Mouse (Mus musculus) layer of hippocampus, adult 2 months (tissue): ENCODE measurements around the gene Krtap19-4. TPM values are rescaled to one million over a fixed set of nuclear protein-coding genes. Genes with fewer than 3 reads are reported as not detected.
A peak's percentile ranks its signal among the peaks of the same experiment; 100 is the strongest.

Source experiments
- DNase-seq, 2 experiments: peaks; one replicate each; pipeline ENCODE4 v3.0.0; 2022; ENCODE audit warnings: low spot score in 2 of 2
- H3K27ac ChIP-seq: fragments of 200-600 bp; 2 replicates; pipeline ENCODE4 v1.8.1; 2022
- H3K4me3 ChIP-seq: fragments of 200-600 bp; 2 replicates; pipeline ENCODE4 v1.8.1; 2022; ENCODE audit warnings: mild to moderate bottlenecking
- CTCF ChIP-seq: fragments of 200-600 bp; conservative IDR thresholded peaks from 2 replicates; pipeline ENCODE4 v1.8.1; 2022; ENCODE audit warnings: antibody characterized with exemption, mild to moderate bottlenecking, moderate library complexity
- long read RNA-seq, 2 experiments: library from polyadenylated mRNA; stranded (forward); transcript quantifications; one replicate each; pipeline ENCODE4 v2.0.0; 2021; ENCODE audit warnings: borderline mapping rate in 2 of 2
- total RNA-seq, 2 experiments: library from RNA; stranded (reverse); gene quantifications; 2 replicates each; pipeline ENCODE4 v1.2.3; 2021

Gene Krtap19-4
- not detected for total RNA-seq
- long read RNA-seq, experiment 1: 0 reads
- long read RNA-seq, experiment 2: 0 reads

DNA sequence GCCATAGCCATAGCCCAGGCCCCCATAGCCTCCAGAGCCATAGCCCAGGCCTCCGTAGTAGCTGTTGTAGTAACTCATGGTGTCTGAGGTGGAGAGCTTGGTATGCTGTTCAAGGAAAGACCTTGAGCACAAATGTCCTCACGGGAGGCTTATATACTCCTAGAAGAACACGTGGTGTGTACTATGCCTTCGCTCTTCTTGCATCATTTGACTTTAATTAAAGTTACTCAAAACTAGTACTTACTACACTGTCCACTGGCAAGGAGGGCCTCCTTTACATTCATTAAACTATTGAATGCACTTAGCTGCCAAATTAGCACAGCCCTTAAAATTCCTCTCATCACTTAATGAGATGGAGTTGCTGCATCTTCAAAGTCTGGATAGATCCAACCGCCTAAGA, at the start of gene Krtap19-4:
Gene Krtap19-4, minus strand, starts transcription at position 101 of the 400 bp plus-strand sequence.
- Histone ChIP-seq H3K27ac (no peak within 1 kb of the TSS), H3K4me3 (no peak within 1 kb of the TSS)
- no peak for TF ChIP-seq CTCF
- no peak for DNase-seq

DNA sequence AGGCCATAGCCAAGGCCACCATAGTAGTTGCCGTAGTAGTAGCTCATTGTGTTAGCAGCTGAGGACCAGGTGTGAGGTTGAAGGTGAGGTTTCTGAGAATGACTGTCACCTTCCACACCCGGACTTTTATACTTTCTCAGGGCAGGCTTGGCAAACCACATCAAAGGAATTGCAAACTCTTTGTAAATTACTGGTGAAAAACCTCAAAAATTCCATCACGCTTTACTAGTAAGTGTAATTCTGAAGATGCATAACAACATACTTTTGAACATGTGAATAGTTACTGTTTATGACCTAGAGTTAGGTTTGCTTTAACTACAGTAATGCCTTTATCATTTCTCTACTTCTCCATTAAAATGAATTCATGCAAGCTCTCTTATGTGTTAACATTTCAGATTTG, 47.3 kb upstream of the Krtap19-4 start, which contains the start of gene Krtap19-9b:
Gene Krtap19-9b, minus strand, starts transcription at position 101 of the 400 bp plus-strand sequence.
- Histone ChIP-seq H3K4me3 (no peak within 1 kb of the TSS), H3K27ac (no peak within 1 kb of the TSS)
- no peak for TF ChIP-seq CTCF
- no peak for DNase-seq

DNA sequence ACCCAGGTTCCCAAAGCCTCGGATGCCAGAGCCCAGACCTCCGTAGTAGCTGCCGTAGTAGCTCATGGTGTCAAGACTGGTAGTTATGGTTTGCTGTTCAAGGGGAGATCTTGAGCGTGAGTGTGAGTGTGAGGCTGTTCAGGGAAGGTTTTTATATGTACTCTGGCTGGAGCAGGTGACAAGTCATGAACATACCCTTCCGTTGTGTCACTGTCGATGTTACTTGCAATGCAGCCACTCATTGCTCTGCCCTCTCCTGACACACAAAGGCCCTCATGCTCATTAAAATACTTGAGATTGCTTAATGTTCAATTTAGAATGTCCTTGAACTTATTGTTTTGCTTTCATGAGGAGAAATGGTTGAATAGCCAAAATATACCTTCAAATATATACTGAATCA, 11.5 kb upstream of the Krtap19-4 start, which contains the start of gene Krtap19-5:
Gene Krtap19-5, minus strand, starts transcription at position 101 of the 400 bp plus-strand sequence.
- DNase-seq: no peak
- H3K4me3 ChIP-seq: no peak within 1 kb of the TSS
- H3K27ac ChIP-seq: no peak within 1 kb of the TSS
- TF ChIP-seq CTCF: no peak

DNA sequence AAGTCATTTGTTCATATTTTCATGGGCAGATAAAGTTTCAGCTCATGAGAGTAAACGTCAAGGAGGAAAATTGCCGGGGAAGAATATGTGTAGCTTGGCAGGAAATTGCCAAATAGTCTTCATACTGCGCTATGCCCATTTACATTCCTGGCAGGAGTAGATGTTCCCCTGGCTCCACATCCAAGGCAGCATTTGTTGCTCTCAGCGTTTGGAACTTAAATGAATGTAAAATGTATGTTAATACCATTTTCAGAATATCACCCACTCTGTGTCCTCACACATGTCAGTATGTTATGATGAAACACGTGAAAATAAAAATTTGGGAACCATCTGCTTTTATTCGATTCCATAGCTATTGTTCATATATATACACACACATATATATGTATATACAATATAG, 2.0 kb upstream of the Krtap19-4 start:
- no peak overlapping the region for H3K4me3 ChIP-seq
- no peak overlapping the region for H3K27ac ChIP-seq
- TF ChIP-seq CTCF: no peak
- no peak for DNase-seq

DNA sequence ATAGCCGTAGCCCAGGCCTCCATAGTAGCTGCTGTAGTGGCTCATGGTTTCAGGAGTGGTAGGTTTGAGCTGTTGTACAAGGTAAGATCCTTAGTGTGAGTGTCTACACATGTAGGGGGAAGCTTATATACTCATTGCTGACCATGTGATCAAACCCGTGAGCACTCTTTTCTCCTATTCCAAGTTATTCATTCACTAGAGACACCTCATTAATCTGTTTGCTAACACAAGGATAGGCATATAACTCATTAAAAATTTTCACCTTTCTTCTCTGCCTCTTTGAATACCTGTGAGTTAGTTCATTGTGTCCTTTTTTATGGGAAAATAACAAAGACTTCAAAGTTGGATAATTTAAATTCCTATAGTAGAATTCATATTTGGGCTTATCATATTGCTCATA, 7.0 kb downstream of the Krtap19-4 start, which contains the start of gene Krtap19-3:
Gene Krtap19-3, minus strand, starts transcription at position 101 of the 400 bp plus-strand sequence.
- no peak within 1 kb of the TSS for H3K27ac ChIP-seq
- TF ChIP-seq CTCF: no peak
- DNase-seq: no peak
- H3K4me3 ChIP-seq: no peak within 1 kb of the TSS

DNA sequence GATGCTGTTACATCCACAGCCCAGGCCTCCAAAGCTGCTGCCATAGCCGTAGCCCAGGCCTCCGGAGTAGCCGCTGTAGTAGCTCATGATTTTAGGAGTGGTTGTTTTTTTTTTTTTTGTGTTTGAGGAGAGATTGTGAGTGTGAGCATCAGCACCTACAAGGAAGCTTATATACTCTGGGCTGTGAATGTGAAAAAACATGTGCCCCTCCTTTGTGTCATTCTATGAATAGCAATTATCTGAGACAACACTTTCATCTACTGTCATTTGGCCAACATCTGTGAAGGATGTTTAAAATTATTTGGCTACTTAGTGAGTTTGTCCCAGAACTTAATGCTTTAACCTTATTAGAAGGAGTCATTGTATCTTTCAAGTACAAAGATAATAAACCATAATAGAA, 10.7 kb downstream of the Krtap19-4 start, which contains the start of gene Krtap19-2:
Gene Krtap19-2, minus strand, starts transcription at position 101 of the 400 bp plus-strand sequence.
- no peak within 1 kb of the TSS for H3K27ac ChIP-seq
- TF ChIP-seq CTCF: no peak
- no peak for DNase-seq
- H3K4me3 ChIP-seq: no peak within 1 kb of the TSS

DNA sequence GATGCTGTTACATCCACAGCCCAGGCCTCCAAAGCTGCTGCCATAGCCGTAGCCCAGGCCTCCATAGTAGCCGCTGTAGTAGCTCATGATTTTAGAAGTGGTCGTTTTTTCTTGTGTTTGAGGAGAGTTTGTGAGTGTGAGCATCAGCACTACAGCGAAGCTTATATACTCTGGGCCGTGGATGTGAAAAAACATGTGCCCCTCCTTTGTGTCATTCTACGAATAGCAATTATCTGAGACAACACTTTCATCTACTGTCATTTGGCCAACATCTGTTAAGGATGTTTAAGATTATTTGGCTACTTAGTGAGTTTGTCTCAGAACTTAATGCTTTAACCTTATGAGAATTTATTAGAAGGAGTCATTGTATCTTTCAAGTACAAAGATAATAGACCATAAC, 15.6 kb downstream of the Krtap19-4 start, which contains the start of gene Krtap19-1:
Gene Krtap19-1, minus strand, starts transcription at position 101 of the 400 bp plus-strand sequence.
- DNase-seq: no peak
- H3K4me3 ChIP-seq: no peak within 1 kb of the TSS
- no peak within 1 kb of the TSS for H3K27ac ChIP-seq
- TF ChIP-seq CTCF: no peak

DNA sequence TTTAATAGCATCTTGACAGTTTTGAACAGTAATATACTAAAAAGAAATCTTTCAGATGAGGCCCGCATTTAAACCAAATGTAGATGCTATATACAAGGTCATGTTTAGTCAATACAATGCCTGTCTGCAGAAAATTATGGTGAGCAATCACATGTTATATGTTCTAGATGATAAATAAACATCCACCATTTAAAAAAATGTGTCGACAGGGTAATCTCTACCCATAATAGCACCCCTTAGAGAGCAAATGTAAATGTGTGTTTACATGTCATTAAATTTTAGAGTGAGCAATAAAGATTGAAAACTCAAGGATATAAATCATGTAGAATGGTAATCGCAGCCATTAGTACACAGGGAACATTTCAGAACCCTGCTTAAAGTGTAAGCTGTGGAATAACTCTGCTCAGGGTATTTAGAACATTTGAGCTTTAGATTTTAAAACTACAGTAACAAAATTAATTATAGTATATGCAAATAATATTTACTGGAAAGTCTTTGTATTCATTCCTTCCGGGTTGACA, 19.9 kb downstream of the Krtap19-4 start:
- no peak for DNase-seq
- H3K27ac ChIP-seq: no peak overlapping the region
- H3K4me3 ChIP-seq: no peak overlapping the region
- TF ChIP-seq CTCF: no peak

DNA sequence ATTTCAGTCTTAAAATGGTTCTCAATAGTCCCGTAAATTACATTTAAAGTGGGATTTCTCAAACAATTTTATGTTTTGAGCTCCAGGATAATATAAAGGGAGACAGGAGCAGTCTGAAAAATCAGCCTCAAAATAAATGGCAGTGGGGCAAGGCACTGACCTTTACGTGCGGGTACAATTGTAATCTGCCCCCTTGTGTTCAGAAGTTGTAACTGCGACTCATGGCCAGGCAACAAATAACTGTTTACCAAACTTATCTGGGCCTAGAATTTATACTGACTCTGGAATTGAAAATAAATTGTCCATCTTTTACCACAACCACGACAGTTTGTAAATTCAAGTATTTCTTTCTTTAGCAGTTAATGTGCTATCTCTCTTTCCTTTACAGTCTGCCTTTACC, 33.4 kb downstream of the Krtap19-4 start:
- peak in 1 of 2 experiments; percentile 10 for DNase-seq
- peak; percentile 80 for TF ChIP-seq CTCF
- H3K4me3 ChIP-seq: no peak overlapping the region
- H3K27ac ChIP-seq: no peak overlapping the region

DNA sequence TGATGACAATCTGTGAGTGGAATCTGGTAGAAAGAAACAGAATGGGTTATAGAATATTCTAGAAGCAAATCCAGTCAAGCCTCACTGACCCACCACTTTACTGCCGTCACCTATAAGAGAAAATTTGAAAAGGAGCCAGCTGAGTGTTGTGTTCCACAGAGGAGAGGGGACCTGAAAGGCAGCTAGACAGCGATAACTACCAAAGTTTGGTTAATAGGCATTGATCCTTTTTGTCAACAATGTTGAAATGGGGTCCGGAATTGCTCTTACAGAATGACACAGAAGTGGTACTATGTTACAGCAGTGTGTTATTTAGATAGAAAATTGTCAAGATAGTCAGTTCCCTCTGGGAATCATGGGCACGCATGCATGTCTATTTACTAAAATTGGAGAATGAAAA, 36.3 kb downstream of the Krtap19-4 start:
- TF ChIP-seq CTCF: no peak
- DNase-seq: no peak
- Histone ChIP-seq H3K27ac (no peak overlapping the region), H3K4me3 (no peak overlapping the region)

DNA sequence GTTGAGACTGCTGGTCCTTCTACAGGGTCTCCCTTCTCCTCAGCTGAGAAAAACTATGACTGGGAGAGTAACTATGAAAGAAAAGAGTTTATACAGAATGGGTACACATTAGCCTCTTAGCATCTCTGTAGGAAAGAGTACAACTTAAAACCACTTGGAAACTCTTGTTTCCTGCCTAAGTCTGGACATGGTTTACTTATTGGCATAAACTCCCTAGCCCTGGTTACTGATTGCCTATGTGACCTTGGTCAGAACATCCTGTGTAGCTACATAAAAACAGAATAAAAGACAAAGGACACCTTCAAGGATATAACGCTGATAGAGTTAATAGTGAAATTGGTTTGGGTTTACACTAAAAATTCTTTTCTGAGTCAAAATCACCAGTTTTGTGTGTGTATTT, 37.5 kb downstream of the Krtap19-4 start:
- H3K27ac ChIP-seq: no peak overlapping the region
- TF ChIP-seq CTCF: no peak
- H3K4me3 ChIP-seq: no peak overlapping the region
- no peak for DNase-seq

Other genes with a start within 250 kb of the Krtap19-4 start
- not detected for gene Krtap26-1, start 237.3 kb downstream of the Krtap19-4 start, total RNA-seq
- gene Krtap27-1, start 213.4 kb downstream of the Krtap19-4 start, total RNA-seq: not detected
- not detected for gene 2310061N02Rik, start 177.1 kb downstream of the Krtap19-4 start, total RNA-seq
- not detected for gene Krtap13-1, start 156.2 kb downstream of the Krtap19-4 start, total RNA-seq
- gene Krtap13, start 133.5 kb downstream of the Krtap19-4 start, total RNA-seq: not detected
- not detected for gene 2310034C09Rik, start 126.2 kb downstream of the Krtap19-4 start, total RNA-seq
- gene 2310057N15Rik, start 110.9 kb downstream of the Krtap19-4 start, total RNA-seq: not detected
- gene Gm5965, start 107.2 kb downstream of the Krtap19-4 start, total RNA-seq: not detected
- gene Gm20741, start 72.9 kb downstream of the Krtap19-4 start, total RNA-seq: not detected
- not detected for gene Krtap15, start 64.9 kb downstream of the Krtap19-4 start, total RNA-seq
- gene Krtap14, start 58.9 kb downstream of the Krtap19-4 start, total RNA-seq: not detected
- not detected for gene Krtap19-1, start 15.7 kb downstream of the Krtap19-4 start, total RNA-seq
- not detected for gene Krtap19-2, start 10.8 kb downstream of the Krtap19-4 start, total RNA-seq
- not detected for gene Krtap19-3, start 7.1 kb downstream of the Krtap19-4 start, total RNA-seq
- not detected for gene Krtap19-5, start 11.4 kb upstream of the Krtap19-4 start, total RNA-seq
- not detected for gene Krtap19-9b, start 47.2 kb upstream of the Krtap19-4 start, total RNA-seq
- gene Krtap16-3, start 77.8 kb upstream of the Krtap19-4 start, total RNA-seq: not detected
- gene Krtap22-2, start 125.7 kb upstream of the Krtap19-4 start, total RNA-seq: not detected
- not detected for gene Gm10229, start 130.2 kb upstream of the Krtap19-4 start, total RNA-seq
- not detected for gene Krtap6-1, start 146.6 kb upstream of the Krtap19-4 start, total RNA-seq
- not detected for gene Gm10228, start 156.4 kb upstream of the Krtap19-4 start, total RNA-seq
- gene Krtap6-5, start 162.8 kb upstream of the Krtap19-4 start, total RNA-seq: not detected
- not detected for gene 1110025L11Rik, start 178.9 kb upstream of the Krtap19-4 start, total RNA-seq
- not detected for gene Krtap6-3, start 198.9 kb upstream of the Krtap19-4 start, total RNA-seq